Mouse (Mus musculus) lung, postnatal 0 days (tissue): ENCODE data around the gene Nudt12. TPM values are rescaled to one million over a fixed set of nuclear protein-coding genes. Genes with fewer than 3 reads are reported as not detected.

Experiments
- ATAC-seq: fragments of 200-750 bp; cut with Nextera tagmentation; 2 replicates; pipeline ENCODE4 v1.8.0; 2017; ENCODE audit warnings: moderate library complexity
- DNase-seq: peaks from one replicate; pipeline ENCODE4 v3.0.0-alpha.2; 2016; ENCODE audit warnings: low spot score
- H3K27ac ChIP-seq: fragments of 300-500 bp; sonication (generic); 2 replicates; pipeline ENCODE4 v1.5.1; 2014; ENCODE audit warnings: antibody characterized with exemption, mild to moderate bottlenecking, low read length, mixed read lengths
- H3K27me3 ChIP-seq: fragments of 300-500 bp; sonication (generic); replicated peaks from 2 replicates; pipeline ENCODE4 v1.6.1; 2014; ENCODE audit warnings: low read length, mixed read lengths; ENCODE audit not compliant: insufficient read depth
- H3K36me3 ChIP-seq: fragments of 300-500 bp; sonication (generic); 2 replicates; pipeline ENCODE4 v1.6.1; 2014; ENCODE audit warnings: low read length, mixed read lengths; ENCODE audit not compliant: insufficient read depth
- H3K4me1 ChIP-seq: fragments of 300-500 bp; sonication (generic); 2 replicates; pipeline ENCODE4 v1.6.1; 2014; ENCODE audit warnings: antibody characterized with exemption, low read depth, low read length, mixed read lengths; ENCODE audit not compliant: insufficient read depth
- H3K4me2 ChIP-seq: fragments of 300-500 bp; sonication (generic); replicated peaks from 2 replicates; pipeline ENCODE4 v1.6.1; 2014; ENCODE audit warnings: low read depth, mild to moderate bottlenecking, low read length, moderate library complexity, mixed read lengths
- H3K4me3 ChIP-seq: fragments of 300-500 bp; sonication (generic); 2 replicates; pipeline ENCODE4 v1.5.1; 2014; ENCODE audit warnings: low read depth, low read length
- H3K9ac ChIP-seq: fragments of 300-500 bp; sonication (generic); replicated peaks from 2 replicates; pipeline ENCODE4 v1.6.1; 2014; ENCODE audit warnings: low read depth, mild to moderate bottlenecking
- H3K9me3 ChIP-seq: fragments of 300-500 bp; sonication (generic); 2 replicates; pipeline ENCODE4 v1.6.1; 2016; ENCODE audit warnings: low read length, mixed read lengths
- CTCF ChIP-seq: IDR thresholded peaks from 2 replicates; pipeline ENCODE4 v1.5.1; 2016; ENCODE audit warnings: antibody characterized with exemption, mild to moderate bottlenecking
- EP300 ChIP-seq: IDR thresholded peaks from 2 replicates; pipeline ENCODE4 v1.6.1; 2016; ENCODE audit warnings: antibody characterized with exemption, mild to moderate bottlenecking, control low read depth
- WGBS: fragments of 180-500 bp; shearing (Covaris S2); extraction: QIAGEN DNeasy Blood & Tissue Kit; methylation state at CpG from one replicate; pipeline ENCODE4 v1.1.7; 2014; 5-methylcytosine and 5-hydroxymethylcytosine counted together
- polyA plus RNA-seq: library from polyadenylated mRNA; unstranded; fragments of >200 nt; fragmentation: Nextera tagmentation; extraction: Ambion mirVana; gene quantifications from 2 replicates; pipeline ENCODE4 v1.2.1, GENCODE M21; 2015

Gene Nudt12
- polyA plus RNA-seq, 1 experiment from 2014 or later, result 2.0 TPM

DNA sequence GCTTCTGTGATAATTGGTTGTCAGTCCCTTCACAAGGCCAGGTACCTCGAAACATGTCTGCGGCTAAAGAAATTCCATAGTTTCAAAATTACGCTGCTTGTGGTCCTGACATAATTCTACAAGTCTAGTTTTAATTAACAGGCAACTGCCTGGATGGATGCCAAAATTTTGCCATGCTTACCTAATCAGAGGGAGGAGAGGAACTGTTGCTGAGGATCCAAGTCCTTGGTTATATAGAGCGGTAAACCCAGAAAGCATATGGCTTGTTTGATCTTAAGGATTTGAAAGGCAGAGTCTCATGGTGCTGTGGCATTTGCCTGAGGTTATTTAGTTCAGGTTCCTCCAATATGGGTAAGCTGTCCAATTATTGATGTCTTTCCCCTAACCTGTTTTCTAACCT lies 5.5 kb upstream of the Nudt12 start:
- TF ChIP-seq CTCF, result no peak
- TF ChIP-seq EP300, result no peak
- Histone ChIP-seq H3K27ac (no peak overlapping the region), H3K36me3 (no peaks in the 10 kb centered on the region), H3K9ac (no peak overlapping the region), H3K4me1 (no peaks in the 10 kb centered on the region), H3K4me2 (no peak overlapping the region), H3K4me3 (no peak overlapping the region), H3K9me3 (no peaks in the 10 kb centered on the region), H3K27me3 (no peaks in the 10 kb centered on the region)
- no peak for DNase-seq
- no peak for ATAC-seq
- 88% methylated on average over 4 of the region's 4 CpGs for WGBS

DNA sequence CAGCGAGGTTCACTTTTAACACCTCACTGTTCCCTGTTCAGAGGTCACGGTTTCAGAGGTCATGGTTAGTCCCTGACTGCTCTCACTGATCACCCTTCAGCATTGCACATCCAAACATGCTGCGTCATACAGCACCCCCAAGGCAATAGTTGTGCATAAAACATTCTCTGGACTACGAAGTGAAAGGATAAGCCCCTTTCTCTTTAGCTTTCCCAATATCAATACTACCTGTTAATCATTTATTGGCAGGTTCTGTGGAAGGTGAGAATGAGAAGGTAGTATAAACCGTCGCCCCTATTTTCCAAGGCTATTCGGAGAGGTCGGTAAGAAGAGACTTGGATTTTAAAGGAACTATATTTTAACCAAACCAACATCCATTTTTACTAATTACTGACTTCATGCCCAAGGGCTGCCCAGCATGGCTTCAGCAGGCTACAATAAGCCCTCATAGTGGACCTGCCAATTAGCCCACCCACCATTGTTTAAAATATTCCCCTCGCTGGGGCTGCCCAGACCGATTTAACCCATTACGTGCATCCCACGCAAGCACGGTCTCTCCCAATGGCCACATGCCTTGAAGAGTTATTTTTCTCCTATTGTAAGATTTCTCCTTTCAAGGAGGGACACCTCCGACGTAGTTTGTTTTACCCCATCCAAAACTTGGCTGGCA lies 616 bp downstream of the Nudt12 start:
- H3K36me3 ChIP-seq, result no peaks in the 10 kb centered on the region
- peak overlapping the region; percentile 77 for H3K4me2 ChIP-seq
- no peak overlapping the region for H3K27ac ChIP-seq
- 9% methylated on average over 15 of the region's 15 CpGs for WGBS
- TF ChIP-seq EP300, result no peak
- TF ChIP-seq CTCF, result no peak
- peak; percentile 7 for DNase-seq
- no peaks in the 10 kb centered on the region for H3K9me3 ChIP-seq
- ATAC-seq, result peak; percentile 33
- H3K4me1 ChIP-seq, result no peaks in the 10 kb centered on the region
- no peaks in the 10 kb centered on the region for H3K27me3 ChIP-seq
- peak overlapping the region; percentile 51 for H3K9ac ChIP-seq
- H3K4me3 ChIP-seq, result peak overlapping the region; percentile 58

DNA sequence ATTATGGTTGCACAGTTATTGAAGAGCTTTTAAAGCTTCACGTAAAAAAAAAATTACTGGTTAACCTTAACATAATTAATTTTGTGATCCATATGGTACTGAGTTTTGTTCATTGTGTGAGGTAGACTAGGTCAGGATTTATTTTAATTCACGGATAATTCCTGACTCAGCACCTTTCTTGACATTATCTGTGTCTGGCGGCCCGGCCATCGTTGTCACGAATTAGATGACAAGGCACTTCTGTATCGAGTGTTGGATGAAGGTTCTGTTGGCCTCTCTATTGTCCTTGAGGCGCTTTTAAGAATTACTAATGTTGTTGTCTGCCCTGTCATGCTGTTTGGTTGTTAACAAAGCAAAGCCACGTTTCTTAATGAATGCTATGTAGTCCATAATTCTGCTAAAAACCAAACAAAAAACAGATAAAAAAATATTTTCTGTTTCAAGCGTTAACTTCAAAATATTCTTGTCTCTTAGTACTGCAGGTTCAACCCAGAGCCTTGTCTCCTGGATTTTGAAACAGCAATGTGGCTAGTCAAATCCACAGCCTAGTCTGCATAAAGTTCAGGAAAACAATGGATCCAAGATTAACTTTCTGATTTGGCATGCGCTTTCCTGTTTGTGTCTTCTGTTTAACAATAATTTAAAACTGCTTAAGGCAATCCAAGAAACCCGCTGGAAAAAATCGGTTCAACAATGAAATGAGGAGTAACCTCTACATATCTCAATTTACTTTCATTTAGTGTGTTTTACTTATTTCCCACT lies 1.4 kb downstream of the Nudt12 start:
- Histone ChIP-seq H3K9ac (no peak overlapping the region), H3K27me3 (no peaks in the 10 kb centered on the region), H3K4me3 (no peak overlapping the region), H3K4me2 (no peak overlapping the region), H3K36me3 (no peaks in the 10 kb centered on the region), H3K9me3 (no peaks in the 10 kb centered on the region), H3K27ac (no peak overlapping the region), H3K4me1 (no peaks in the 10 kb centered on the region)
- TF ChIP-seq EP300 (no peak), CTCF (no peak)
- ATAC-seq, result no peak
- WGBS, result 72% methylated on average over 13 of the region's 13 CpGs
- no peak for DNase-seq

GRCm38 (mm10) chr17:58991275-58991674 lies 21.9 kb downstream of the Nudt12 start, which contains the start of gene Pdzph1:
Gene Pdzph1 (minus strand): TSS chr17:58991375.
- 79% methylated on average over 6 of the region's 6 CpGs for WGBS
- H3K36me3 ChIP-seq, result no peaks in the 10 kb centered on the region
- H3K4me2 ChIP-seq, result no peak within 1 kb of the TSS
- no peaks in the 10 kb centered on the region for H3K4me1 ChIP-seq
- no peak within 1 kb of the TSS for H3K27ac ChIP-seq
- ATAC-seq, result no peak
- no peaks in the 10 kb centered on the region for H3K27me3 ChIP-seq
- no peak for TF ChIP-seq EP300
- no peak for TF ChIP-seq CTCF
- no peak within 1 kb of the TSS for H3K4me3 ChIP-seq
- no peak for DNase-seq
- H3K9ac ChIP-seq, result no peak within 1 kb of the TSS
- H3K9me3 ChIP-seq, result no peaks in the 10 kb centered on the region

DNA sequence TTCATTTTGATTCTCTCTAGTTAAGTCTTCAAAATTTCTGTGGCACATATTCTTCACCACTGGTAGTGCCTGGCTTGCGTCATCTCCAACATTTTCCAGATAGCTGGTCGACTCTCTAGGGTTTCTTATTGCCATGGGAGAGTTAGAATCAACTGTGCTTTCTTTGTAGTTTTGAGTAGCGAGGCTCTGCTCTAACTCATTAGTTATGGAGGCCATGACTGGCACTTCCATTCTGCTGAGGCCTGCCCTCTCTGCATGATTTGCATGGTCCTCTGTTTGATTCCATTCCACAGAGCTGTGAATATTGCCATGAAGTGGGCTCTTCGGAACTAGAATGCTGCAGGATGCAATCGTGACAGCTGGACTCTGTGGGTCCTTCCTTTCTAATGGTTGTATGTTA lies 39.9 kb downstream of the Nudt12 start:
- 72% methylated on average over 5 of the region's 5 CpGs for WGBS

GRCm38 (mm10) chr17:58959905-58960304 lies 53.3 kb downstream of the Nudt12 start:
- H3K4me1 ChIP-seq, result no peaks in the 10 kb centered on the region
- no peak overlapping the region for H3K4me2 ChIP-seq
- no peak overlapping the region for H3K27ac ChIP-seq
- WGBS, result 18% methylated on average over 3 of the region's 3 CpGs
- ATAC-seq, result no peak
- no peak overlapping the region for H3K4me3 ChIP-seq
- H3K27me3 ChIP-seq, result no peaks in the 10 kb centered on the region
- DNase-seq, result no peak
- no peaks in the 10 kb centered on the region for H3K9me3 ChIP-seq
- TF ChIP-seq CTCF (no peak; the same call in 1 of the 2 replicates), EP300 (no peak)
- no peaks in the 10 kb centered on the region for H3K36me3 ChIP-seq
- H3K9ac ChIP-seq, result no peak overlapping the region

More for the DNA sequence above, 39.9 kb downstream of the Nudt12 start:
- Histone ChIP-seq H3K9ac (no peak overlapping the region), H3K27ac (no peak overlapping the region), H3K4me1 (no peaks in the 10 kb centered on the region), H3K4me2 (no peak overlapping the region), H3K4me3 (no peak overlapping the region), H3K9me3 (no peaks in the 10 kb centered on the region), H3K27me3 (no peaks in the 10 kb centered on the region), H3K36me3 (no peaks in the 10 kb centered on the region)
- no peak for TF ChIP-seq EP300
- no peak for TF ChIP-seq CTCF
- DNase-seq (no peak), ATAC-seq (no peak)
